Mouse (Mus musculus): ENCODE data around the gene Rhou.

The Rhou gene

GRCm38 (mm10) chr8:123697329-123697728 lies 43.6 kb downstream of the Rhou start:
- no peak for DNase-seq

- no peak for DNase-seq
These were observed 46.8 kb downstream of the Rhou start for GRCm38 (mm10) chr8:123700399-123701070.

- no peak for DNase-seq
These were observed 48.3 kb downstream of the Rhou start for GRCm38 (mm10) chr8:123701952-123702587.

- no peak for DNase-seq
These were observed 51.6 kb downstream of the Rhou start for GRCm38 (mm10) chr8:123705376-123705775.

GRCm38 (mm10) chr8:123707137-123707536 lies 53.4 kb downstream of the Rhou start:
- DNase-seq, result no peak

GRCm38 (mm10) chr8:123708729-123709128 lies 55.0 kb downstream of the Rhou start:
- no peak for DNase-seq

- DNase-seq, result no peak
These were observed 56.6 kb downstream of the Rhou start for GRCm38 (mm10) chr8:123710335-123710734.
